Mouse (Mus musculus): ENCODE data around the gene Tnnt1. TPM values are rescaled to one million over a fixed set of nuclear protein-coding genes. Genes with fewer than 3 reads are reported as not detected.

Gene Tnnt1
- 884 and 1,161 TPM in 2 replicates for polyA plus RNA-seq (2015; fragmentation: Nextera tagmentation; extraction: Ambion mirVana)

GRCm38 (mm10) chr7:4516332-4517050 is at the start of gene Tnnt1:
Gene Tnnt1 (minus strand): TSS chr7:4516382.

GRCm38 (mm10) chr7:4547221-4547641 is 31.0 kb upstream of the Tnnt1 start, which contains the start of gene Syt5:
Gene Syt5 (minus strand): TSS chr7:4547541.

GRCm38 (mm10) chr7:4532005-4532729 is 16.0 kb upstream of the Tnnt1 start, which contains the start of gene Dnaaf3:
Gene Dnaaf3 (minus strand): TSS chr7:4532453.

GRCm38 (mm10) chr7:4524212-4524922 is 8.2 kb upstream of the Tnnt1 start, which contains the start of gene Tnni3:
Gene Tnni3 (minus strand): TSS chr7:4524229.

GRCm38 (mm10) chr7:4501558-4502397 is 14.4 kb downstream of the Tnnt1 start, which contains the start of gene Ppp1r12c:
Gene Ppp1r12c (minus strand): TSS chr7:4501680.

GRCm38 (mm10) chr7:4460576-4461434 is 55.4 kb downstream of the Tnnt1 start, which contains the start of gene Eps8l1:
Gene Eps8l1 (plus strand): TSS chr7:4460674.

Other genes with a start within 250 kb of the Tnnt1 start
- gene Ncr1, start 178.7 kb downstream of the Tnnt1 start, polyA plus RNA-seq (2015; fragmentation: Nextera tagmentation; extraction: Ambion mirVana): not detected in 2 replicates
- not detected in 2 replicates for gene Gp6, start 118.6 kb downstream of the Tnnt1 start, polyA plus RNA-seq (2015; fragmentation: Nextera tagmentation; extraction: Ambion mirVana)
- 19.4 and 23.9 TPM in 2 replicates for gene Rdh13, start 70.7 kb downstream of the Tnnt1 start, polyA plus RNA-seq (2015; fragmentation: Nextera tagmentation; extraction: Ambion mirVana)
- 0.76 and 5.7 TPM in 2 replicates for gene Eps8l1, start 55.7 kb downstream of the Tnnt1 start, polyA plus RNA-seq (2015; fragmentation: Nextera tagmentation; extraction: Ambion mirVana)
- gene Ppp1r12c, start 14.7 kb downstream of the Tnnt1 start, polyA plus RNA-seq (2015; fragmentation: Nextera tagmentation; extraction: Ambion mirVana): 25.2 and 28.3 TPM in 2 replicates
- 3.2 and 3.4 TPM in 2 replicates for gene Tnni3, start 7.8 kb upstream of the Tnnt1 start, polyA plus RNA-seq (2015; fragmentation: Nextera tagmentation; extraction: Ambion mirVana)
- gene Dnaaf3, start 16.1 kb upstream of the Tnnt1 start, polyA plus RNA-seq (2015; fragmentation: Nextera tagmentation; extraction: Ambion mirVana): 0.27 and 0.55 TPM in 2 replicates
- 0.10 and 0.31 TPM in 2 replicates for gene Syt5, start 31.2 kb upstream of the Tnnt1 start, polyA plus RNA-seq (2015; fragmentation: Nextera tagmentation; extraction: Ambion mirVana)
- not detected in 2 replicates for gene Ptprh, start 87.7 kb upstream of the Tnnt1 start, polyA plus RNA-seq (2015; fragmentation: Nextera tagmentation; extraction: Ambion mirVana)
- gene Tmem86b, start 115.0 kb upstream of the Tnnt1 start, polyA plus RNA-seq (2015; fragmentation: Nextera tagmentation; extraction: Ambion mirVana): 0.26 and 0.62 TPM in 2 replicates
- 5.1 and 5.6 TPM in 2 replicates for gene Ppp6r1, start 142.6 kb upstream of the Tnnt1 start, polyA plus RNA-seq (2015; fragmentation: Nextera tagmentation; extraction: Ambion mirVana)
- gene Hspbp1, start 168.7 kb upstream of the Tnnt1 start, polyA plus RNA-seq (2015; fragmentation: Nextera tagmentation; extraction: Ambion mirVana): 41.2 and 49.2 TPM in 2 replicates
- gene Brsk1, start 174.2 kb upstream of the Tnnt1 start, polyA plus RNA-seq (2015; fragmentation: Nextera tagmentation; extraction: Ambion mirVana): 0.23 and 0.39 TPM in 2 replicates
- gene Tmem150b, start 208.9 kb upstream of the Tnnt1 start, polyA plus RNA-seq (2015; fragmentation: Nextera tagmentation; extraction: Ambion mirVana): 0.07 TPM in 1 of 2 replicates, not detected in the other
- 22.4 and 24.9 TPM in 2 replicates for gene Kmt5c, start 223.7 kb upstream of the Tnnt1 start, polyA plus RNA-seq (2015; fragmentation: Nextera tagmentation; extraction: Ambion mirVana)
- 18.6 and 22.1 TPM in 2 replicates for gene Cox6b2, start 236.7 kb upstream of the Tnnt1 start, polyA plus RNA-seq (2015; fragmentation: Nextera tagmentation; extraction: Ambion mirVana)